Mouse (Mus musculus) left cerebral cortex, adult 9 months (tissue): ENCODE measurements around the gene Hsph1.

Experiments used
- DNase-seq, 2 experiments: peaks; one replicate each; pipeline ENCODE4 v3.0.0; 2022; ENCODE audit warnings: low spot score in 2 of 2

Gene Hsph1

GRCm38 (mm10) chr5:149642366-149642765, 6.2 kb upstream of the Hsph1 start:
- DNase-seq: no peak

GRCm38 (mm10) chr5:149641277-149641892, 5.2 kb upstream of the Hsph1 start:
- no peak for DNase-seq

- DNase-seq: no peak
These were observed 1.1 kb upstream of the Hsph1 start for GRCm38 (mm10) chr5:149637306-149637705.

GRCm38 (mm10) chr5:149635556-149635955, 620 bp downstream of the Hsph1 start:
- peak in 1 of 2 experiments; percentile 51 for DNase-seq

- no peak for DNase-seq
These were observed 1.7 kb downstream of the Hsph1 start for GRCm38 (mm10) chr5:149634409-149635035.

GRCm38 (mm10) chr5:149625547-149625946, 10.6 kb downstream of the Hsph1 start:
- no peak for DNase-seq

GRCm38 (mm10) chr5:149623815-149624675, 12.1 kb downstream of the Hsph1 start:
- no peak for DNase-seq

GRCm38 (mm10) chr5:149622644-149623043, 13.5 kb downstream of the Hsph1 start:
- no peak for DNase-seq

GRCm38 (mm10) chr5:149622152-149622551, 14.0 kb downstream of the Hsph1 start:
- no peak for DNase-seq

- DNase-seq: no peak
These were observed 18.3 kb downstream of the Hsph1 start for GRCm38 (mm10) chr5:149617776-149618425.

GRCm38 (mm10) chr5:149616817-149617216, 19.4 kb downstream of the Hsph1 start:
- DNase-seq: no peak

- no peak for DNase-seq
These were observed 20.0 kb downstream of the Hsph1 start for GRCm38 (mm10) chr5:149616138-149616537.

- peak in 1 of 2 experiments; percentile 57 for DNase-seq
These were observed 23.4 kb downstream of the Hsph1 start for GRCm38 (mm10) chr5:149612740-149613139.

GRCm38 (mm10) chr5:149612165-149612518, 24.0 kb downstream of the Hsph1 start:
- no peak for DNase-seq

GRCm38 (mm10) chr5:149611476-149612164, 24.6 kb downstream of the Hsph1 start:
- no peak for DNase-seq

- no peak for DNase-seq
These were observed 29.0 kb downstream of the Hsph1 start for GRCm38 (mm10) chr5:149607083-149607720.

GRCm38 (mm10) chr5:149603241-149603640, 32.9 kb downstream of the Hsph1 start:
- no peak for DNase-seq

GRCm38 (mm10) chr5:149601996-149602395, 34.2 kb downstream of the Hsph1 start:
- no peak for DNase-seq

GRCm38 (mm10) chr5:149597351-149597750, 38.8 kb downstream of the Hsph1 start:
- DNase-seq: no peak

GRCm38 (mm10) chr5:149594215-149594614, 42.0 kb downstream of the Hsph1 start:
- DNase-seq: no peak

GRCm38 (mm10) chr5:149589932-149590331, 46.2 kb downstream of the Hsph1 start:
- DNase-seq: no peak
